Mouse (Mus musculus) c-Kit-positive CD71-positive TER-119-positive erythroid progenitor cells, embryonic 14.5 days (primary cell): ENCODE results near the gene Emb.
A peak's percentile ranks its signal among the peaks of the same experiment; 100 is the strongest.
"Not testable (repeated sequence)": the region's sequence is repeated elsewhere in the genome, so short reads cannot be mapped to it uniquely, and the experiment has no call there.

Source experiments
- DNase-seq: peaks from one replicate; pipeline ENCODE4 v3.0.0-alpha.2; 2013; ENCODE audit warnings: low spot score

Gene Emb

GRCm38 (mm10) chr13:117208236-117208635 lies at the start of gene Emb:
Emb (plus strand) TSS chr13:117208536.
- no peak for DNase-seq

- DNase-seq: no peak
Measured at GRCm38 (mm10) chr13:117163906-117164305, 44.4 kb upstream of the Emb start.

- no peak for DNase-seq
Measured at GRCm38 (mm10) chr13:117165071-117165470, 43.3 kb upstream of the Emb start.

GRCm38 (mm10) chr13:117180912-117181311 lies 27.4 kb upstream of the Emb start:
- not testable (repeated sequence) for DNase-seq

- DNase-seq: no peak
Measured at GRCm38 (mm10) chr13:117183288-117183687, 25.0 kb upstream of the Emb start.

- no peak for DNase-seq
Measured at GRCm38 (mm10) chr13:117185329-117185728, 23.0 kb upstream of the Emb start.

- DNase-seq: no peak
Measured at GRCm38 (mm10) chr13:117192161-117192560, 16.2 kb upstream of the Emb start.

- no peak for DNase-seq
Measured at GRCm38 (mm10) chr13:117193422-117193983, 14.8 kb upstream of the Emb start.

GRCm38 (mm10) chr13:117195569-117196495 lies 12.5 kb upstream of the Emb start:
- DNase-seq: no peak

GRCm38 (mm10) chr13:117197666-117198065 lies 10.7 kb upstream of the Emb start:
- DNase-seq: no peak

GRCm38 (mm10) chr13:117198402-117199083 lies 9.8 kb upstream of the Emb start:
- DNase-seq: peak; percentile 69

- no peak for DNase-seq
Measured at GRCm38 (mm10) chr13:117202755-117203471, 5.4 kb upstream of the Emb start.

GRCm38 (mm10) chr13:117204685-117205084 lies 3.7 kb upstream of the Emb start:
- no peak for DNase-seq

- no peak for DNase-seq
Measured at GRCm38 (mm10) chr13:117206066-117206465, 2.3 kb upstream of the Emb start.

- DNase-seq: no peak
Measured at GRCm38 (mm10) chr13:117211386-117211875, 3.1 kb downstream of the Emb start.

- no peak for DNase-seq
Measured at GRCm38 (mm10) chr13:117215481-117215880, 7.1 kb downstream of the Emb start.

GRCm38 (mm10) chr13:117216126-117216525 lies 7.8 kb downstream of the Emb start:
- no peak for DNase-seq

GRCm38 (mm10) chr13:117216752-117217363 lies 8.5 kb downstream of the Emb start:
- peak; percentile 61 for DNase-seq

- no peak for DNase-seq
Measured at GRCm38 (mm10) chr13:117217621-117218020, 9.3 kb downstream of the Emb start.

- no peak for DNase-seq
Measured at GRCm38 (mm10) chr13:117218092-117218491, 9.8 kb downstream of the Emb start.

GRCm38 (mm10) chr13:117219871-117220500 lies 11.7 kb downstream of the Emb start:
- no peak for DNase-seq
